Mouse (Mus musculus): ENCODE measurements around the gene Arhgap5.

- no peak for TF ChIP-seq HCFC1 (IDR thresholded peaks at IDR 0.05; ENCODE audit: borderline replicate concordance, insufficient read depth, low read length)
- no peak for TF ChIP-seq CHD2 (IDR thresholded peaks at IDR 0.05; ENCODE audit: low read depth, low read length)
- no peak for TF ChIP-seq ZNF384 (IDR thresholded peaks at IDR 0.05; ENCODE audit: low read depth, low read length)
- no peak for TF ChIP-seq MAFK (IDR thresholded peaks at IDR 0.05; ENCODE audit: insufficient read depth, low read depth, low read length)
- TF ChIP-seq ZC3H11A (IDR thresholded peaks at IDR 0.05; ENCODE audit: borderline replicate concordance, low read depth, low read length), result no peak
Measured at GRCm38 (mm10) chr12:52493281-52493681, 10.5 kb upstream of the Arhgap5 start.

All from ES-E14 (cell line).